Mouse (Mus musculus) neural tube, embryonic 14.5 days (tissue): ENCODE results near the gene Srbd1. TPM values are rescaled to one million over a fixed set of nuclear protein-coding genes. Genes with fewer than 3 reads are reported as not detected.

Experiments
- ATAC-seq: fragments of 200-750 bp; cut with Nextera tagmentation; 2 replicates; pipeline ENCODE4 v1.8.0; 2017; ENCODE audit warnings: low read depth, mild to moderate bottlenecking, moderate TSS enrichment, moderate library complexity
- H3K27ac ChIP-seq: fragments of 300-500 bp; sonication (generic); 2 replicates; pipeline ENCODE4 v1.5.1; 2014; ENCODE audit warnings: low read depth, mild to moderate bottlenecking, control low read depth, low read length, moderate library complexity, mixed read lengths
- H3K27me3 ChIP-seq: fragments of 300-500 bp; sonication (generic); 2 replicates; pipeline ENCODE4 v1.6.1; 2014; ENCODE audit warnings: low read length; ENCODE audit not compliant: control insufficient read depth, insufficient read depth
- H3K36me3 ChIP-seq: fragments of 300-500 bp; sonication (generic); 2 replicates; pipeline ENCODE4 v1.6.1; 2014; ENCODE audit warnings: low read length, mixed read lengths; ENCODE audit not compliant: control insufficient read depth, insufficient read depth
- H3K4me1 ChIP-seq: fragments of 300-500 bp; sonication (generic); 2 replicates; pipeline ENCODE4 v1.6.1; 2014; ENCODE audit warnings: low read length; ENCODE audit not compliant: control insufficient read depth, insufficient read depth
- H3K4me2 ChIP-seq: fragments of 300-500 bp; sonication (generic); 2 replicates; pipeline ENCODE4 v1.6.1; 2014; ENCODE audit warnings: mild to moderate bottlenecking, low read depth, low read length, control low read depth
- H3K4me3 ChIP-seq: fragments of 300-500 bp; sonication (generic); 2 replicates; pipeline ENCODE4 v1.5.1; 2014; ENCODE audit warnings: low read depth, low read length, control low read depth, mixed read lengths
- H3K9ac ChIP-seq: fragments of 300-500 bp; sonication (generic); replicated peaks from 2 replicates; pipeline ENCODE4 v1.6.1; 2014; ENCODE audit warnings: low read depth, mild to moderate bottlenecking, control low read depth, low read length, mixed read lengths
- H3K9me3 ChIP-seq: fragments of 300-500 bp; sonication (generic); 2 replicates; pipeline ENCODE4 v1.6.1; 2016; ENCODE audit warnings: low read length; ENCODE audit not compliant: control insufficient read depth
- WGBS: fragments of 180-500 bp; shearing (Covaris S2); extraction: QIAGEN DNeasy Blood & Tissue Kit; methylation state at CpG from one replicate; pipeline ENCODE4 v1.1.7; 2014; 5-methylcytosine and 5-hydroxymethylcytosine counted together
- polyA plus RNA-seq: library from polyadenylated mRNA; unstranded; fragments of >200 nt; fragmentation: Nextera tagmentation; extraction: Ambion mirVana; gene quantifications from 2 replicates; pipeline ENCODE4 v1.2.1, GENCODE M21; 2014

Srbd1 gene
- polyA plus RNA-seq, 1 experiment from 2014 or later = 8.9 TPM

- 41% methylated on average over 9 of the region's 9 CpGs for WGBS
- Histone ChIP-seq H3K4me2 (peak overlapping the region; percentile 92), H3K36me3 (no peaks in the 10 kb centered on the region), H3K9me3 (no peaks in the 10 kb centered on the region), H3K4me3 (peak overlapping the region; percentile 79), H3K4me1 (peaks cover 32% of the 10 kb centered on the region), H3K27me3 (no peaks in the 10 kb centered on the region), H3K9ac (0 out of 2 replicates have a peak overlapping the region, but pooled peaks have one; percentile 8), H3K27ac (no peak overlapping the region)
- ATAC-seq = no peak
These were observed 25.4 kb upstream of the Srbd1 start for GRCm38 (mm10) chr17:86170164-86170958.

GRCm38 (mm10) chr17:86169092-86169491 is 24.1 kb upstream of the Srbd1 start:
- Histone ChIP-seq H3K27ac (no peak overlapping the region; the same call in 1 of the 2 replicates), H3K9me3 (no peaks in the 10 kb centered on the region), H3K9ac (peak overlapping the region; percentile 76), H3K27me3 (no peaks in the 10 kb centered on the region), H3K4me3 (peak overlapping the region; percentile 79), H3K4me2 (peak overlapping the region; percentile 92), H3K4me1 (peaks cover 32% of the 10 kb centered on the region), H3K36me3 (no peaks in the 10 kb centered on the region)
- ATAC-seq = 0 out of 2 replicates have a peak, but pooled peaks have one; percentile 12
- 11% methylated on average over 6 of the region's 6 CpGs for WGBS

GRCm38 (mm10) chr17:86168231-86168981 is 23.4 kb upstream of the Srbd1 start:
- Histone ChIP-seq H3K36me3 (no peaks in the 10 kb centered on the region), H3K27me3 (no peaks in the 10 kb centered on the region), H3K9me3 (no peaks in the 10 kb centered on the region), H3K4me3 (peak overlapping the region; percentile 79), H3K4me1 (peaks cover 32% of the 10 kb centered on the region), H3K27ac (peak overlapping the region; percentile 89), H3K4me2 (peak overlapping the region; percentile 92), H3K9ac (peak overlapping the region; percentile 76)
- WGBS = under 1% methylated on average over 60 of the region's 64 CpGs
- ATAC-seq = no peak

GRCm38 (mm10) chr17:86167320-86168230 is 22.6 kb upstream of the Srbd1 start, which contains the start of gene Prkce:
TSS of gene Prkce (plus strand) at chr17:86167785.
- under 1% methylated on average over 92 of the region's 115 CpGs for WGBS
- Histone ChIP-seq H3K27me3 (no peaks in the 10 kb centered on the region), H3K36me3 (no peaks in the 10 kb centered on the region), H3K4me3 (peak within 1 kb of the TSS; percentile 79), H3K9me3 (no peaks in the 10 kb centered on the region), H3K27ac (peak within 1 kb of the TSS; percentile 89), H3K4me1 (peaks cover 31% of the 10 kb centered on the region), H3K4me2 (peak within 1 kb of the TSS; percentile 92), H3K9ac (peak within 1 kb of the TSS; percentile 76)
- ATAC-seq = peak; percentile 68

DNA sequence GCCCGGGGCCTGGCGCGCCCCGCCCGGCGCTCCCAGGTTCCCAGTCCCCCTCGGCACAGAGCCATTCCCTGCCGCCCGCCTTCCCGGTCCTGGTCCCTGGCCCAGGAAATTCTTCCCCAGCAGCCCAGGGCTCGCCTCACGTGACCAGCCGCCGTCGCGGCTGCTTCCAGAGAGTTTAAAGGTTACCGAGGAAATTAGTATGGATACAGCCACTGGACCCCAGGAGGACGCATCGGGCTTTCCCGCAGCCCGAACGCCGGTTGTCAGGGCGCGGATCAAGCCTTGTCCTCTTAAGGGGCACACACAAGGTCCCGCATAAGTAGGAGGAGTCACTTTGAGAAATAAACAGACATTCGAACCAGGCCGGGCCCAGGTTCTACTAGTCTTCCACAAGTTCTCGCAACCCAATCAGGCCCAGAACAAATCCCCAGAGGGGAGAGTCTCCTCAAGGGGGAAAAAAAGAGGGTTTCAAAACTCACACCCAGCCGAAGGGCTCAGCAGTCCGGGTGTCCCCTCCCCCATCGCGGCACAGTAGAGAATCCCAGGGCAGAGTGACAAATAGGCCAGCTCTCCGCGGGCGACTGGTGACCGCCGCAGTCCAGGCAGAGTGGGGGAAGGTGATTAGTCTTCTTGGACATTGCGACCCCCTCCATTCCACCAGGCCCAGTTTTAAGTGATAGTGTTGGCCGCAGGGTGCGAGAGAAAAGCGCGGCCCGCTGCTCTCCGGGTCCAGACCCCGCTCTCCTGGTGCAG is 21.8 kb upstream of the Srbd1 start:
- Histone ChIP-seq H3K9ac (peak overlapping the region; percentile 76), H3K27me3 (no peaks in the 10 kb centered on the region), H3K27ac (peak overlapping the region; percentile 89), H3K4me2 (peak overlapping the region; percentile 92), H3K4me1 (peaks cover 29% of the 10 kb centered on the region), H3K4me3 (peak overlapping the region; percentile 79), H3K36me3 (no peaks in the 10 kb centered on the region), H3K9me3 (no peaks in the 10 kb centered on the region)
- peak; percentile 57 for ATAC-seq
- WGBS = under 1% methylated on average over 46 of the region's 46 CpGs

GRCm38 (mm10) chr17:86166051-86166566 is 21.1 kb upstream of the Srbd1 start:
- Histone ChIP-seq H3K36me3 (no peaks in the 10 kb centered on the region), H3K27me3 (no peaks in the 10 kb centered on the region), H3K9ac (peak overlapping the region; percentile 76), H3K9me3 (no peaks in the 10 kb centered on the region), H3K4me1 (peaks cover 28% of the 10 kb centered on the region), H3K4me3 (peak overlapping the region; percentile 79), H3K27ac (peak overlapping the region; percentile 89), H3K4me2 (peak overlapping the region; percentile 92)
- whole genome bisulfite sequencing = 2% methylated on average over 19 of the region's 19 CpGs
- ATAC-seq = no peak

- WGBS = 86% methylated on average over 7 of the region's 7 CpGs
- H3K27ac ChIP-seq = no peak overlapping the region
- H3K4me1 ChIP-seq = peaks cover 12% of the 10 kb centered on the region; the same call in 1 of the 2 replicates
- no peaks in the 10 kb centered on the region for H3K27me3 ChIP-seq
- H3K4me2 ChIP-seq = no peak overlapping the region
- H3K36me3 ChIP-seq = no peaks in the 10 kb centered on the region
- no peak for ATAC-seq
- no peak overlapping the region for H3K9ac ChIP-seq
- H3K4me3 ChIP-seq = no peak overlapping the region
- no peaks in the 10 kb centered on the region for H3K9me3 ChIP-seq
These were observed 19.4 kb upstream of the Srbd1 start for GRCm38 (mm10) chr17:86164416-86164815.

DNA sequence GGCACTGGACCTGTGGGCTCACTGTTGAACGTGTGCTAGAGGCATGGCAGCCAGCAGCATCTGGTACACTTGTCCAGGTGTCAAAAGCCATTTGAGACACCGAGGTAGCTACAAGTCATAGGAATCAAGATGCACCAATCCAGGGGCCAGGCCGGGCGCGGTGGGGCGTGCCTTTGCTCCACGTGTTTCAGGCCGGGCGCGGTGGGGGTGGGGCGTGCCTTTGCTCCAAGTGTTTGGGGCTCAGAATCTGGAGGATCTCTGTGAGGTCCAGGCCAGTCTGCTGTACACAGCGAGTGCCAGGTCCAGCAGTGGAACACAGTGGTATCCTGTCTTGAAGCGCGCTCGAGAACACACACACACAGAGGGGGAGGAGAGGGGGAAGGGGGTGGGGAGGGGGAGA is 17.7 kb upstream of the Srbd1 start:
- no peak overlapping the region for H3K27ac ChIP-seq
- no peak overlapping the region for H3K9ac ChIP-seq
- no peak overlapping the region for H3K4me2 ChIP-seq
- H3K27me3 ChIP-seq = no peaks in the 10 kb centered on the region
- no peaks in the 10 kb centered on the region for H3K36me3 ChIP-seq
- H3K4me1 ChIP-seq = peaks cover 3% of the 10 kb centered on the region; the same call in 1 of the 2 replicates
- no peak overlapping the region for H3K4me3 ChIP-seq
- H3K9me3 ChIP-seq = no peaks in the 10 kb centered on the region
- no peak for ATAC-seq
- WGBS = 55% methylated on average over 15 of the region's 15 CpGs
